Mouse (Mus musculus) heart, adult 2 months (tissue): Measurements from ENCODE around the gene BC030499. TPM values are rescaled to one million over a fixed set of nuclear protein-coding genes. Genes with fewer than 3 reads are reported as not detected.
A peak's percentile ranks its signal among the peaks of the same experiment; 100 is the strongest.

Source experiments
- DNase-seq, 2 experiments: peaks; one replicate each; pipeline ENCODE4 v3.0.0; 2021
- H3K27ac ChIP-seq: fragments of 200-600 bp; 2 replicates; pipeline ENCODE4 v1.8.1; 2022
- H3K27me3 ChIP-seq: fragments of 200-500 bp; 2 replicates; pipeline ENCODE4 v1.6.1; 2012; ENCODE audit warnings: mild to moderate bottlenecking, low read length, inconsistent platforms, mixed read lengths; ENCODE audit not compliant: control insufficient read depth, insufficient read depth
- H3K36me3 ChIP-seq: fragments of 200-500 bp; 2 replicates; pipeline ENCODE4 v1.6.1; 2012; ENCODE audit warnings: low read length, inconsistent platforms; ENCODE audit not compliant: control insufficient read depth, insufficient read depth
- H3K4me1 ChIP-seq: fragments of 200-500 bp; 2 replicates; pipeline ENCODE4 v1.6.1; 2011; ENCODE audit warnings: low read length; ENCODE audit not compliant: control insufficient read depth, insufficient read depth
- H3K4me3 ChIP-seq: fragments of 200-600 bp; 2 replicates; pipeline ENCODE4 v1.8.1; 2022
- H3K79me2 ChIP-seq: fragments of 200-500 bp; replicated peaks from 2 replicates; pipeline ENCODE4 v1.6.1; 2012; ENCODE audit warnings: mild to moderate bottlenecking, inconsistent platforms, low read length, moderate library complexity, mixed read lengths; ENCODE audit not compliant: control insufficient read depth, insufficient read depth
- H3K9ac ChIP-seq: fragments of 200-500 bp; 2 replicates; pipeline ENCODE4 v1.6.1; 2012; ENCODE audit warnings: low read depth, mild to moderate bottlenecking, control low read depth, inconsistent platforms, low read length, mixed read lengths
- CTCF ChIP-seq: fragments of 200-600 bp; IDR thresholded peaks from 2 replicates; pipeline ENCODE4 v1.8.1; 2022; ENCODE audit warnings: antibody characterized with exemption, mild to moderate bottlenecking, moderate library complexity
- EP300 ChIP-seq: fragments of 200-500 bp; IDR thresholded peaks from 2 replicates; pipeline ENCODE4 v1.6.1; 2011; ENCODE audit warnings: low read depth, low read length, control low read depth; ENCODE audit not compliant: insufficient read depth
- POLR2A ChIP-seq: fragments of 200-500 bp; IDR thresholded peaks from 2 replicates; pipeline ENCODE4 v1.6.1; 2011; ENCODE audit warnings: mild to moderate bottlenecking, low read depth, low read length, control low read depth; ENCODE audit not compliant: insufficient read depth
- WGBS: fragments of 180-500 bp; shearing (Covaris S2); methylation state at CpG from one replicate; pipeline ENCODE4 v1.1.7; 2018; 5-methylcytosine and 5-hydroxymethylcytosine counted together
- intact Hi-C: fragments of 180-260 bp; cut with DNase I; formaldehyde crosslinking; loops from one replicate; pipeline ENCODE4 v1.15.1; 2025
- long read RNA-seq: library from polyadenylated mRNA; stranded (forward); transcript quantifications from one replicate; pipeline ENCODE4 v2.0.0, GENCODE M21; 2021
- polyA plus RNA-seq: library from polyadenylated mRNA; depleted of rRNA; stranded (reverse); fragments of >200 nt; gene quantifications from 2 replicates; pipeline ENCODE4 v1.2.3, GENCODE M21; 2012; rRNA removed
- total RNA-seq, 2 experiments: library from RNA; stranded (reverse); gene quantifications; 2 replicates each; pipeline ENCODE4 v1.2.3; 2021

Gene BC030499
- total RNA-seq (under 1 TPM; 0.65 to 0.75 TPM), polyA plus RNA-seq (0.37 and 0.88 TPM in 2 replicates)
- long read RNA-seq, result 0 reads

DNA sequence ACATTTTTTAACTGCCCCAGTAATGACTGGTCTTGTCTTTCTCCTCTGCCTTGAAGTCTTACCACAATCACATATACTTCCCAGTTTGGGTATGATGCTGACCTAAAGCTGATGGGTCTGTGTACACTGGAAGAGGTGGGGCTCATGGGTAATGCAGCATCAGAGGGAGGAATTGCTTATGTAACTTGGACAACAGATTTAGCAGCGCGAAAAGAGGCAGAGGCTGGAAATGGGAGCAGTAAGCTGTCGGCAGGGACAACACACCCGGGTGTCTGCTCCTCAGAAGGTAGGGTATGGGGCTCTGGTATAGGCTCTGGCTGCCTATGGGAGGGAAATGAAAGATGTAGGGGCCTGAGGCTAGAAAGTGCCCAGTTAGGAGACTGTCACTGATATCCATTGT, at the start of gene BC030499:
BC030499 (plus strand) TSS at position 188 of the 400 bp plus-strand sequence.
- intact Hi-C loops, result no loop called here
- Histone ChIP-seq H3K27ac (no peak within 1 kb of the TSS), H3K4me3 (no peak within 1 kb of the TSS), H3K27me3 (no peaks in the 10 kb centered on the region), H3K36me3 (peaks cover 7% of the 10 kb centered on the region), H3K4me1 (no peaks in the 10 kb centered on the region), H3K9ac (no peak within 1 kb of the TSS), H3K79me2 (no peaks in the 10 kb centered on the region)
- no peak for TF ChIP-seq CTCF
- no peak for TF ChIP-seq POLR2A
- TF ChIP-seq EP300, result no peak
- 83% methylated on average over 4 of the region's 4 CpGs for WGBS
- no peak for DNase-seq

DNA sequence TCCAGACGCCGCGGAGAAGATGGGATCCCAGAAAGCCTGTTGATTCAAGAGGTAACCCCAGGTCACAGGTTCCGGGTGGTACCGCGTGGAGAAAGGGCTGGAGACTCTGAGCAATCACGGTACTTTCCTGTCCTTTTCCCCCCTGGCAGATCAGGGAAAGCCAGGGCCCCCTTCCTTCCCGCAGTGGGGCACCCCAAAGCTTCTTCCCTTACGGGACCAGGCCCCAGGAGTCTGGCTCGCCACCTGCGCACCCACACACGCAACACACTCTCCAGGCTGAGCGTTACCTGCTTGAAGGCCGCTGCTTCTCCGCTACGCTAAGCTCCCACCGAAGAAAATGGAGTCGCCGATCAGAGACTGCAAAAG, 45.4 kb upstream of the BC030499 start:
- TF ChIP-seq EP300, result no peak
- 0 out of 2 replicates have a peak, but pooled peaks have one; percentile 20 for TF ChIP-seq CTCF
- no peak for TF ChIP-seq POLR2A
- peaks cover 3% of the 10 kb centered on the region for H3K79me2 ChIP-seq
- H3K4me3 ChIP-seq, result peak overlapping the region; percentile 81
- H3K36me3 ChIP-seq, result peaks cover 9% of the 10 kb centered on the region; the same call in 1 of the 2 replicates
- 1% methylated on average over 19 of the region's 19 CpGs for WGBS
- peak overlapping the region; percentile 92 for H3K27ac ChIP-seq
- intact Hi-C loops, result no loop called here
- H3K27me3 ChIP-seq, result no peaks in the 10 kb centered on the region
- H3K4me1 ChIP-seq, result peaks cover 5% of the 10 kb centered on the region
- DNase-seq, result no peak
- peak overlapping the region; percentile 83 for H3K9ac ChIP-seq

DNA sequence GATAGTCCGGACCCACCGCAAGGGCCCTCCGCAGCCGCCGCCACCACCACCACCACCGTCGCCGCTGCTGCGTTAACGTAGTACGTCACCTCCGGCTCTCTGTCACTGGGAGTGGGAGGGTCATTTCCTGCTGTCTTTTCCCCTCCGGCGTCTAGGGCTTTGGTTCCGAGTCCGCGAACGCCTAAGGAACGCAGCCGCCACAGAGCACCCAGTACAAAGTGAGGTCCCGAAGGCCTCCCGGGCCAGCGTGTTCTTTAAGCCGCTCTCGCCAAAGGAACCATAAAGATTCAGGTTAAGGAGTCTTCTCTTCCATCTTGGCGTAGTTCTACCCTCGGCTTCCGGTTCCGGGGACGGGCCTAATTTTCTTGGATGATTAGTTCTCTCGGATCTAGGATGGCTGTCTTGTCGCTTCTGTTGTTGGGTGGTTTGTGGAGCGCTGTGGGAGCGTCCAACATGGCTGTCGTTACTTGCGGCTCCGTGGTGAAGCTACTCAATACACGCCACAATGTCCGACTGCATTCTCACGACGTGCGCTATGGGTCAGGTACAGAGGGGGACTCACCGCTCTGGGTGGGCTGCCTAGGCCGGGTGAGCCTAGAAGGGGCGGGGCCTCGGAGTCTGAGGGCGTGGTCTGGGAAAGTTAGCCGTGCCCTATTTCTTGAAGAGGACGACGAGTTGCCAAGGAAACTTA, 44.9 kb upstream of the BC030499 start, which contains the start of the genes Sdf2 and Supt6:
Sdf2 (plus strand) TSS at position 120 of the 691 bp plus-strand sequence.
Supt6 (minus strand) TSS at position 361 of the 691 bp plus-strand sequence.
- Histone ChIP-seq H3K79me2 (peaks cover 3% of the 10 kb centered on the region), H3K4me3 (peak within 1 kb of the TSS; percentile 81), H3K4me1 (peaks cover 4% of the 10 kb centered on the region), H3K36me3 (peaks cover 9% of the 10 kb centered on the region; the same call in 1 of the 2 replicates), H3K9ac (peak within 1 kb of the TSS; percentile 83), H3K27me3 (no peaks in the 10 kb centered on the region), H3K27ac (peak within 1 kb of the TSS; percentile 92)
- TF ChIP-seq EP300 (peak; percentile 13; the same call in 1 of the 2 replicates), CTCF (no peak), POLR2A (peak; percentile 76)
- intact Hi-C loops, result loop anchor here (1.0 kb wide), 1 partner anchor 15 kb away; no protein-coding TSS in a partner anchor
- peak; percentile 92 for DNase-seq
- under 1% methylated on average over 50 of the region's 50 CpGs for WGBS

DNA sequence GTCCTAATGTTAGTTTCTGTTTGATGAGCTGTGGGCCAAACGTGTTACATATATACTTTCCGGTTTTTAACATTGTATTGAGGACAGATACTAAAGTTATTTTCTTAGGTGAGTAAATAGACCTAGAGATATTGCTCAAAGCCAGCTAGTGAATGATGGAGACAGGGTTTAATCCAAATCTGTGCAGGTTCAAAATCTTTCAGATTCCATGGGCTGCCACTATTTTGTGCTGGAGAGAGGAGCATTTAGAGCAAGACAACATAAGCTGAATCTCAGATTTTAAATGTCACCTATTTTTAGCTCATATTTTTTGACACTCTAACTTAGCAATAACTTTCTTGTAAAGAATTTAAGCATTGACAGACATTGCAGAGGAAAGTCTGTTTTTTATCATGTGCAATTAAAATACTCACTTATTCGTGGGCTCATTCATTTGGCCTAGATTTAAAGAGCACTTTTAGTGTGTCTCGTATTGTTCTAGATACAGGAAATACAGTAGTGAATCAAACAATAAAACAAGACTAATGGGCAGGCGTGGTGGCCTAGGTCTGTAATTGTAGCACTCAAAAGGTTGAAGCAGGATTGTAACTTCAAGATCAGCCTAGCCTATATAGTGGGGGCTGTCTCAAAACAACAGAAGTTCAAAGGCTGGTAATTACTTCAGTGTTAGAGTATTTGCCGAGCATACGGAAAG, 44.2 kb upstream of the BC030499 start:
- Histone ChIP-seq H3K4me1 (peaks cover 4% of the 10 kb centered on the region), H3K27me3 (no peaks in the 10 kb centered on the region), H3K4me3 (peak overlapping the region; percentile 81), H3K9ac (peak overlapping the region; percentile 83; the same call in 1 of the 2 replicates), H3K27ac (peak overlapping the region; percentile 92), H3K36me3 (peaks cover 9% of the 10 kb centered on the region; the same call in 1 of the 2 replicates), H3K79me2 (peaks cover 3% of the 10 kb centered on the region)
- WGBS, result 32% methylated on average over 7 of the region's 7 CpGs
- DNase-seq, result no peak
- TF ChIP-seq EP300, result no peak
- TF ChIP-seq POLR2A, result no peak
- no peak for TF ChIP-seq CTCF
- intact Hi-C loops, result loop anchor here (1.0 kb wide), 1 partner anchor 14 kb away; no protein-coding TSS in a partner anchor

DNA sequence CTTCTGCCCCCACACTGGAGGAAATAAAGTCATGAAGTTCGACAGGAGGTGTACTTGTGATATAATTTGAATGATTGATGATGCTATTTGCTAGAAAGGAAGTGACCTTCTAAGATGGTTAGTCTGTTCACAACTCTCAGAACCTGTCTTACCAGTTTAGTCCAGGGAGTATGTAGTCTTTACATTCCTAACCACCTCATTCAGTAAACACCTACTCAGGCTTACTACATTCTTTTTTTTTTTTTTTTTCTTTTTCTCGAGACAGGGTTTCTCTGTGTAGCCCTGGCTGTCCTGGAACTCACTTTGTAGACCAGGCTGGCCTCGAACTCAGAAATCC, 43.7 kb upstream of the BC030499 start:
- WGBS, result 59% methylated on average over 3 of the region's 3 CpGs
- no peak for DNase-seq
- Histone ChIP-seq H3K4me3 (peak overlapping the region; percentile 81), H3K36me3 (peaks cover 9% of the 10 kb centered on the region; the same call in 1 of the 2 replicates), H3K27me3 (no peaks in the 10 kb centered on the region), H3K4me1 (peaks cover 3% of the 10 kb centered on the region), H3K9ac (no peak overlapping the region), H3K27ac (no peak overlapping the region), H3K79me2 (peaks cover under 1% of the 10 kb centered on the region; the same call in 1 of the 2 replicates)
- intact Hi-C loops, result no loop called here
- TF ChIP-seq CTCF, result no peak
- no peak for TF ChIP-seq POLR2A
- TF ChIP-seq EP300, result no peak

DNA sequence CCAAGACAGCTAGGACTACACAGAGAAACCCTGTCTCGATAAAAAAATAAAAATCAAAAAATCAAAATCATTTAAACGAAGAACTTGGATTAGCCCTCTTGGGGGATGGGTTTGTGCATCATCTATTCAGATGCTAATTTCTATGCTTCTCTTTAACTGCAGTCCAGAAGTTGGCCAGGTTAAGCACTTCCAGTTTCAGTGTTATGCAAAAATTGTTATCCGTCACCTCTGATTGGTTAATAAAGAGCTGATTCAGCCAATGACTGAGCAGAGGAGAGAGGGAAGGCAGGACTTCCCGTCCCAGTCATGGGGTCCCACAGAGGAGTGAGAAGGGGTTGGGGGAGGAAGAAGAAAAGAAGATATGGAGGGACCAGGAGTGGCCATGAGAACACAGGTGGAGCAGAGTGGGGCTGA, 42.9 kb upstream of the BC030499 start:
- intact Hi-C loops, result no loop called here
- no peak for TF ChIP-seq EP300
- TF ChIP-seq POLR2A, result no peak
- TF ChIP-seq CTCF, result no peak
- no peak overlapping the region for H3K4me3 ChIP-seq
- H3K27ac ChIP-seq, result no peak overlapping the region
- WGBS, result 77% methylated on average over 4 of the region's 4 CpGs
- peaks cover 1% of the 10 kb centered on the region; the same call in 1 of the 2 replicates for H3K79me2 ChIP-seq
- H3K27me3 ChIP-seq, result no peaks in the 10 kb centered on the region
- no peak for DNase-seq
- no peak overlapping the region for H3K9ac ChIP-seq
- peaks cover 2% of the 10 kb centered on the region; the same call in 1 of the 2 replicates for H3K4me1 ChIP-seq
- peaks cover 9% of the 10 kb centered on the region; the same call in 1 of the 2 replicates for H3K36me3 ChIP-seq
